Mouse (Mus musculus) cerebellum, adult 2 months (tissue): Measurements from ENCODE around the gene Qprt.

Source experiments
- CTCF ChIP-seq: fragments of 200-500 bp; IDR thresholded peaks from 2 replicates; pipeline ENCODE4 v1.5.1; 2011; ENCODE audit warnings: low read depth, mild to moderate bottlenecking, control low read depth, low read length, moderate library complexity, borderline replicate concordance; ENCODE audit not compliant: insufficient read depth
- POLR2A ChIP-seq: fragments of 200-500 bp; IDR thresholded peaks from 2 replicates; pipeline ENCODE4 v1.6.1; 2011; ENCODE audit warnings: low read length, control low read depth, borderline replicate concordance; ENCODE audit not compliant: insufficient read depth

DNA sequence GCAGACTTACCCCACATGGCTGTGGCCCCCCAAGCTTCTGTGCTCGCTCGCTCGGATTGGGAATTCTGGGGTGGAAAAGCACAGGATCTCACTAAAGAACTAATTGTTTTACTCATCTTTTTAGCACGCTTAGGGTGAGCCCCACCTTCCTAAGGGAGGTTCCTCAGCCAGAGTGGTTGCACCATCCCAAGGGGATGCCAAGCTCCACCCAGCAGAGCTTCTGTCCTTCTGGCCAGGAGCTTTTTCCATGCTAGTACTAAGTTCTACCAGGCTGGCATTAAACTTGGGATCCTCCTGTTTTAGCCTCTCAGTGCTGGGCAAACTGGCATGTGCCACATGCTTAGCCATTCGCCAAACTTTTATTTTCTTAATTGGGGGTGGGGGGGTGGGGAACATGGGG is 40.5 kb upstream of the Qprt start:
- TF ChIP-seq POLR2A: no peak
- TF ChIP-seq CTCF: no peak
